Mouse (Mus musculus) gastrocnemius, adult 18-20 months (tissue): ENCODE data around the gene Olfr1357. TPM values are rescaled to one million over a fixed set of nuclear protein-coding genes. Genes with fewer than 3 reads are reported as not detected.
"Not testable (repeated sequence)": the region's sequence is repeated elsewhere in the genome, so short reads cannot be mapped to it uniquely, and the experiment has no call there.

ENCODE experiments used
- DNase-seq: peaks from one replicate; pipeline ENCODE4 v3.0.0; 2021; ENCODE audit warnings: low spot score
- long read RNA-seq, 2 experiments: library from polyadenylated mRNA; stranded (forward); transcript quantifications; one replicate each; pipeline ENCODE4 v2.0.0; 2021
- total RNA-seq, 2 experiments: library from RNA; stranded (reverse); gene quantifications; 2 replicates each; pipeline ENCODE4 v1.2.3; 2021

Gene Olfr1357
- total RNA-seq, result not detected
- long read RNA-seq, experiment 1, result 0 reads
- long read RNA-seq, experiment 2, result 0 reads

DNA sequence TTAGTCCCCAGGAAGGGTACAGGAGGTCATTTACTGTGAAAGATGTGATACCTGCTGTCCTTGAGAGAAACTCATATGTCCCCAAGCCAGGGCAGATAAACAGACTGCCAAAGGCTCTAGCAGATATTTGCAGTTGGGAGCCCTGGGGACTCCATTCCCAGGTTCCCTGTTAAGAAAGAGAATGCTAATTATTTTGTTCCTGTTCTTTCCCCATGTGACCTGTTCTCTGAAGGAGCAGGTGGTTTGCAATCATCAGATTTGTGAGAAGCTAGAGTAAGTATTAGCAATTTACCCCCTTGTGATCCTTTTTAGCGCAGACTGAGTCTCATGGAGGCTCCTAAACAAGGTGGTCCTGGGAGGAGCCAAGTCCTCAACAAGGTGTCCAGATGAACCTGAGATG lies at the start of gene Olfr1357:
Gene Olfr1357 (minus strand): TSS at position 101 of the 400 bp plus-strand sequence.
- DNase-seq, result no peak

- DNase-seq, result not testable (repeated sequence)
Observed at GRCm38 (mm10) chr10:78666696-78667095, 48.8 kb upstream of the Olfr1357 start.

GRCm38 (mm10) chr10:78664546-78664945 lies 46.7 kb upstream of the Olfr1357 start:
- DNase-seq, result no peak

GRCm38 (mm10) chr10:78661198-78661597 lies 43.3 kb upstream of the Olfr1357 start:
- DNase-seq, result no peak

DNA sequence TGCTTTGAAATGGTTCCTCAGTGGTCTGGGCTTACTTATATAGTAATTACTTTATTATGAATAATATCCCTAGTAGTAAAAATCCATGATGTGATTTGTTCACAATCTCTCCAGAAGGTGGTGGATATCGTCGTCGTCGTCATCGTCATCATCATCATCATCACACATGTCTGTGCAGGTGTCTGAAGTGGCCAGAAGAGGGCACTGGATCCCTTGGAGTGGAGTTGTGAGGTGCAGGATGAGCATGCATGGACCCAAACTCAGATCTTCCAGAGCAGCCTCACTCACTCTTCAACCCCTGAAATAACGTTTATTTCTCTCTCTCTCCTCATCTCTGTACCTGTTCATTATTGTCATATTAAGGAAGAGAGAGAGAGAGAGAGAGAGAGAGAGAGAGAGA lies 14.4 kb upstream of the Olfr1357 start:
- DNase-seq, result no peak

- no peak for DNase-seq
Observed at GRCm38 (mm10) chr10:78630194-78630593, 12.3 kb upstream of the Olfr1357 start.

- DNase-seq, result not testable (repeated sequence)
Observed at GRCm38 (mm10) chr10:78623143-78623542, 5.3 kb upstream of the Olfr1357 start.

DNA sequence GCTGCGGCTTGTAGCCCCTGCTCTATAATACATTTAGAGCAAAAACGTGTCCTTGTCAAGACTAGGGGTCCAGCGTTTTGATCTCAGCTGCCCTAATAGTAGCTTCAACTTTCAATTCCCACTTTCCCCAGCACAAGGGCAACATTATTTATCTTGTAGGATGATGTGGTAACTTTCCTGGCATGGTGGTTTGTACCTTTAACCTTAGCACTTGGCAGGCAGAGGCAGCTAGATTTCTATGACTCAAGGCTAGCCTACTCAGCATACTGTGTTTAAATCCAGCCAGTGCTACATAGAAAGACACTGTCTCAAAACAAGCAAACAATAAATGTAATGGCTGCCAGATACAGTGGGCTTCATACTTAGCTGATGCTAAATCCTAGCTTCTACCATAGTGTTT lies 10.3 kb downstream of the Olfr1357 start:
- no peak for DNase-seq

GRCm38 (mm10) chr10:78605080-78605479 lies 12.8 kb downstream of the Olfr1357 start:
- no peak for DNase-seq

GRCm38 (mm10) chr10:78599865-78600264 lies 18.0 kb downstream of the Olfr1357 start:
- no peak for DNase-seq

GRCm38 (mm10) chr10:78594566-78594965 lies 23.3 kb downstream of the Olfr1357 start:
- DNase-seq, result no peak

DNA sequence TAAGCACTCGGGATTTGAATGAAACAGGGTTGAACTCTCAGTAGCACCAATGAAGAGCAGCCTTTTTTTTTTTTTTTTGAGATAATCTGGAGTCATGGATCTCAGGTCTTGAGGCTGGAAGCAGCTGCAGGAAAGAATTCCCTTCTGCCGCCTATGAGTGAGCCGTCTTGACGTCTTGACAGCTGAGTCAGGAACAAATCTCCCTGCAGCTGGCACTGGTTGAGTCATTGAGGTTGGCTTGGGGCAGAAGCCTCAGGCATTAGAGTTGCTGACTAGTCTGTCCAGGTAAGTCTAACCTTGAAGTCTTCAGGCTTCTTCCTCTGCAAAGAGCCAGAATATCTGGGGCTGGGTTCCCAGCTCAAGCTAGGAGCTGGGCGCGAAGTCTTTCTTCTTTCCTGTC lies 23.7 kb downstream of the Olfr1357 start:
- no peak for DNase-seq

GRCm38 (mm10) chr10:78593736-78594135 lies 24.1 kb downstream of the Olfr1357 start:
- DNase-seq, result no peak

- no peak for DNase-seq
Observed at GRCm38 (mm10) chr10:78592856-78593379, 25.0 kb downstream of the Olfr1357 start.

DNA sequence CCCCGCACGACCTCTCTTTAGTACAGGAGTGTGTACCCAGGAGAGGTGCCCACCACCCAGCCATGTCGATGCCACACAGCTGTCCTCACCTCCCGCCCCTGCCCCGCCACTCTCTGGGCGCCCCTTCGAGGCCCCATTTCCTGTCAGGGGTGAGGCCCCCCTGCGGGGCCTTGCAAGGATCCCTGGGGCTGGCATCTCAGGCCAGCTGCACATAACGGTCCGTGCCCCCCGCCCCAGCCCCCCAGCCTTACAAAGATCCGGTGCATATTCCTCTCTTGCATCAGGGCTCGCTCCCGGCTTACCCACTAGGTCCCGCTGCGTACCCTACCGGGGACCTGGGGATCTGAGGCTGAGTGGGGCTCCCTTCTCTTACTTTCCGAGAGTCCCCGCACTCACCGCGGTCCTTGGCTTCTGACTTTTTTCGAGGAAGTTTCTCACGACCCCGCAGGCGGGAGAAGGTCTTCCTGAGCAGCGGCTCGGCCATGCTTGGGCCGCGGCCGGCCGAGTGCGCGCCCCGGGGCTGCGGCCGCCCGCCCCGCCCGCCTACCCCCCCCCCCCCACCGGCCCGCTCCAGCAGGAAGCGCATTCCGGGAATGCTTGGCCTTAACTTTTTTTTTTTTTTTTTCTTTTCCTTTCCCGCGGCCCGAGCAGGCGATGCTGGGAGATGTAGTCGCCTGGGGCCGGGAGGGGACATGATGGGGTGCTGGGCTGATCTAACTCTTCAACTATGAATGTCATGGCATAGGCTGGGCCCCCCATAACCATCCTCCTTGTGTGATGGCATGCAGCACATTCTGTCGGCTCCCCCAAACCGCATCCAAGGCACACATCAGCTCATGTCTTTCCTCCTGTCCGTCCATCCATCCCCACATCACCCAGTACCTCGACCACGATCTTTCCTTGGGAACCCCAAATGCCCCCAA lies 26.2 kb downstream of the Olfr1357 start, which contains the start of gene Syde1:
Gene Syde1 (minus strand): TSS at position 559 of the 923 bp plus-strand sequence.
- DNase-seq, result peak; percentile 40

DNA sequence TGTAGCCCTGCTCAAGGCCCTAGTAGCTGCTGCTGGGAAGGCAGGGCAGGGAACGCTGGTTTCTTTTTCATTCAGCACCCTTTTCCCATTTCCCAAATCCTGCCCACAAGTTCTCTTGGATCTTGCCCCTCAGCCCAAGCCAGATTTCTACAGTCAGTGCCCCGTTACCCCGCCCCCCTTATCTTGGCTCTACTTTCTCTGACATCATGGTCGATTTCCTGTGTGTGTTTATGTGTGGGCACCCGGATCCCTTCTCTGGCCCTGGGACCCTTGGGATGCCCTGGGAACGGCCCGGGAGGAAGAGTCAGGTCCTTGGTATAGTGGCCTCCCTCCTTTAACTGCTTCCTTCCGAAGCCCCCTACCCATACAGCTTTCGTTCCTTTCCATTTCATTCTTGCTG lies 27.1 kb downstream of the Olfr1357 start:
- no peak for DNase-seq

DNA sequence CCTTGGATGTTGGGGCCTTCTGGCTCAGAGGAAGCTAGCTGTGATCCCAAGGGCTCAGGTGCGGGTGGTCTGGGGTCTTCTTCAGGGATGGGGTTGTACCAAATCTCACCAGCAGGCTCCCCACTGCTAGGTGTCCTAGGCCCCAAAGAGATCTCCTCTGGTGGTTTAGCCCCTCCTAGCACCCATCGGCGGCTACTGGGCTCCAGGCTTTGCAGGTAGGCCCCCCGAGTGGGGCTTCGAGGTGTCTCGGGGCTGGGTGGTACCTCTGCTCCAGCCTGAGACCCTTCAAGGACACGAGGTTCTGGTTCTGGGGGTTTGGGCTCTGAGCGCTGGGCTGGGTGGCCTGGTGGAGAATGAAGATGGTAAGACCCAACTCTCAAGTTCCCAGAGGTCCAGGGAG lies 28.0 kb downstream of the Olfr1357 start:
- no peak for DNase-seq

GRCm38 (mm10) chr10:78589291-78589690 lies 28.6 kb downstream of the Olfr1357 start:
- DNase-seq, result no peak

DNA sequence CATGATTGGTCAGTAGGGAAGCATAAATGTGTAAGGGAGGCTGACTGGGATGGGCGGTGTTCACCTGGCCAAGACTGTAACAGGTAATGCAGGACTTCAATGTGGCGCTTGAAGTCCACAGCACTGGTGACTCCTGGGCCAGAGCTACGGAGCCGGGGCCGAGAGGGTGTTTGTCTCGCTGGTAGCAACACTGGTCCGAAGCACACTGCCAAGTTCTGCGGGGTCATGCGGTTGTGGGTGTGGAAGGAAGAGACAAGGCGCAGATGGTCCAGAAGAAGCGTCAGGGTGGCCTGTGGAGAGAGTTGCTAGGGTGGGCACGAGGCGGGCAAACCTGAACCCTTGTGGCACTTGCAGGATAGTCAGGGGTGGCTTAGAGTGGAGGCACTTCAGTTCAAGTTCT lies 31.8 kb downstream of the Olfr1357 start:
- no peak for DNase-seq

GRCm38 (mm10) chr10:78585606-78586005 lies 32.3 kb downstream of the Olfr1357 start:
- DNase-seq, result no peak

DNA sequence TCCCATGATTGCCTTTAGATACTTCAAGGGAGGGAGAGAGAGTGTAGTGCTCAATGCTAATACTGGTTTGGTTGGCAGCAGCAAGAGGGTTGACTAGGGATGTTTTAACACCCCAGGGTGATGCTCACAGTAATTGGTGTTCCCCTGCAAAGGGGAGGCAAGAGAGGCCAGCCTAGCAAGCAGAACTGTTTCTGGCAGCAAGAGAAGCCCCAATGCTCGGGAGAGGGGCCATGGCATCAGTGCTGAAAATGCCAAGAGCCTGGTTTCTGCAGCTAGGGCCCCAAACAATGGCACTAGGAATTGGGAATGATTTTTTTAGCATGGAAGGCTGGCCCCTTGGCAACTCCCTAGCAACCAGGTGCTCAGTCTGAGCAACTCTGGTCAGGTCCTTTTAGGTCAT lies 32.9 kb downstream of the Olfr1357 start:
- no peak for DNase-seq

DNA sequence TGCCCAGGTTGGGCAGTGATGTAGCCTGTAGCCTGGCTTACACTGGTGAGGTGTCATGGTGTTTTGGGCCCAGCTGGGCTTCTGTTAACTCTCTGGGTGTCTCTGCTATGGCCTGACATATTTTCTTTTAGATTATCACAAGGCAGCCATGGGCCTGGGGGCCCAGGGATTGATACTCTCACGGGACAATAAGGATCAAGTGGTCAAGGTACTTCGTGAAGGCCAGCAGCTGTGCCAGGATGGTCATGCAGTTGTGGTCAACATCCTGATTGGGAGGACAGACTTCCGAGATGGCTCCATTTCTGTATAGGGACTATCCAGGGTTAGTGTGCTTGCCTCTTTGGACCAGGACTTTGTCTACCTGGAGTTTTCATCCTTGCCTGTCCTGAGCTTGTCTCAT lies 33.9 kb downstream of the Olfr1357 start:
- no peak for DNase-seq

GRCm38 (mm10) chr10:78583347-78583746 lies 34.5 kb downstream of the Olfr1357 start:
- no peak for DNase-seq
